Mouse (Mus musculus) lung, embryonic 15.5 days (tissue): ENCODE measurements around the gene Dnah12. TPM values are rescaled to one million over a fixed set of nuclear protein-coding genes. Genes with fewer than 3 reads are reported as not detected.
"Not testable (repeated sequence)": the region's sequence is repeated elsewhere in the genome, so short reads cannot be mapped to it uniquely, and the experiment has no call there.

Source experiments
- ATAC-seq: fragments of 200-750 bp; cut with Nextera tagmentation; 2 replicates; pipeline ENCODE4 v1.8.0; 2017; ENCODE audit warnings: moderate number of reproducible peaks, borderline replicate concordance; ENCODE audit not compliant: low FRiP score, low TSS enrichment; ENCODE audit errors: extremely low read depth
- H3K27ac ChIP-seq: fragments of 300-500 bp; sonication (generic); 2 replicates; pipeline ENCODE4 v1.5.1; 2015; ENCODE audit warnings: moderate library complexity, mild to moderate bottlenecking, inconsistent platforms
- H3K27me3 ChIP-seq: fragments of 300-500 bp; sonication (generic); 2 replicates; pipeline ENCODE4 v1.6.1; 2015; ENCODE audit warnings: inconsistent platforms
- H3K36me3 ChIP-seq: fragments of 300-500 bp; sonication (generic); 2 replicates; pipeline ENCODE4 v1.6.1; 2015; ENCODE audit warnings: inconsistent platforms
- H3K4me1 ChIP-seq: fragments of 300-500 bp; sonication (generic); 2 replicates; pipeline ENCODE4 v1.6.1; 2015; ENCODE audit warnings: inconsistent platforms
- H3K4me2 ChIP-seq: fragments of 300-500 bp; sonication (generic); 2 replicates; pipeline ENCODE4 v1.6.1; 2015; ENCODE audit warnings: inconsistent platforms, mild to moderate bottlenecking, moderate library complexity
- H3K4me3 ChIP-seq: fragments of 300-500 bp; sonication (generic); 2 replicates; pipeline ENCODE4 v1.5.1; 2015; ENCODE audit warnings: mild to moderate bottlenecking, inconsistent platforms
- H3K9ac ChIP-seq: fragments of 300-500 bp; sonication (generic); 2 replicates; pipeline ENCODE4 v1.6.1; 2015; ENCODE audit warnings: inconsistent platforms
- H3K9me3 ChIP-seq: fragments of 300-500 bp; sonication (generic); 2 replicates; pipeline ENCODE4 v1.6.1; 2016; ENCODE audit warnings: inconsistent platforms
- WGBS: fragments of 180-500 bp; shearing (Covaris S2); methylation state at CpG from one replicate; pipeline ENCODE4 v1.1.7; 2015; 5-methylcytosine and 5-hydroxymethylcytosine counted together
- polyA plus RNA-seq: library from polyadenylated mRNA; unstranded; fragments of >200 nt; fragmentation: Nextera tagmentation; extraction: Ambion mirVana; gene quantifications from 2 replicates; pipeline ENCODE4 v1.2.1, GENCODE M21; 2015

Gene Dnah12
- polyA plus RNA-seq, 1 experiment from 2014 or later = 0.52 TPM

DNA sequence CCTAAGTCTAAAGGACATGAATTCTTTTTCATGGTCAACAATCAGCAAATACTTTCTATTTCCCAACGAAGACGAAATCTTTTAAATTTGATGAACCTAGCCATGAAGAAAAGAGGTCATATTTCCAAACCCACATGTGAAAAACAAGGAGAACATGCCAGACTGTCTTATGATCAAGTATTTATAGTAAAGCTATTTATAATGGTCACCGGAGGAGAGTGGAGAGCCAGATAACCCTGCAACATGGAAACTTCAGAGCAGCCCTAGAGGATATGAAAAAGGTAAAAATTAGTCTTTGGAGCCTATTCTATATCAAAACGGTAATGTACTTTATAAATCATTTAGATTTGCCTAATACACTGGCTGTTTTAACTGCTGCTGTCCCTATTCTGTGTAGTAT is 201.3 kb downstream of the Dnah12 start, which contains the start of gene Asb14:
Gene Asb14 (plus strand): TSS at position 166 of the 400 bp plus-strand sequence.
- 85% methylated on average over 4 of the region's 4 CpGs for WGBS
- Histone ChIP-seq H3K4me1 (no peaks in the 10 kb centered on the region), H3K36me3 (no peaks in the 10 kb centered on the region), H3K9ac (no peak within 1 kb of the TSS), H3K4me3 (no peak within 1 kb of the TSS), H3K4me2 (no peak within 1 kb of the TSS), H3K27ac (no peak within 1 kb of the TSS), H3K9me3 (no peaks in the 10 kb centered on the region), H3K27me3 (no peaks in the 10 kb centered on the region)
- ATAC-seq = no peak

- WGBS = 78% methylated on average over 2 of the region's 2 CpGs
- Histone ChIP-seq H3K27me3 (no peaks in the 10 kb centered on the region), H3K9me3 (no peaks in the 10 kb centered on the region), H3K4me1 (no peaks in the 10 kb centered on the region), H3K27ac (no peak overlapping the region), H3K4me3 (no peak overlapping the region), H3K36me3 (no peaks in the 10 kb centered on the region), H3K4me2 (no peak overlapping the region), H3K9ac (no peak overlapping the region)
- no peak for ATAC-seq
These were observed 206.4 kb downstream of the Dnah12 start for GRCm38 (mm10) chr14:26899490-26899889.

- Histone ChIP-seq H3K9me3 (no peaks in the 10 kb centered on the region), H3K9ac (no peak overlapping the region), H3K36me3 (no peaks in the 10 kb centered on the region), H3K4me1 (no peaks in the 10 kb centered on the region), H3K4me2 (no peak overlapping the region), H3K27me3 (no peaks in the 10 kb centered on the region), H3K27ac (no peak overlapping the region), H3K4me3 (no peak overlapping the region)
- WGBS = 84% methylated on average over 12 of the region's 12 CpGs
- ATAC-seq = no peak
These were observed 207.8 kb downstream of the Dnah12 start for GRCm38 (mm10) chr14:26900893-26901292.

DNA sequence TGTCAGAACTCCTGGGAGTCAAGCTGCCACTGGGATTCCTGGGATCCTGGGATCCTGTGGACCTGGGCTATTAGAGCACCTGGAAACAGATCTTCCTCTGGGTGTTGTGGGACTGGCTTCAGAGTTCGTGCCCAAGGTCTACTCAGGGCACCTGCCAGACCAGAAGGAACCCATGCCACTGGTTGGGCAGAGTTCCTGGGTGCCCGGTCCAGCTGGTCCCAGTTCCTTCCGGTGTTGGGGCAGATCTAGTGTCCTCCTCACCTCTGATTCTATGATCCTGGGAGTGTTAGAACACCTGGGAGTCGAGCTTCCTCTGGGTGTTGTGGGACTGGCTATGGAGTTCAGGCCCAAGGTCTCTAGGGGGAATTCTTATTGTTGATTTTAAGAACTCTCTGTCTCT is 214.3 kb downstream of the Dnah12 start:
- ATAC-seq = no peak
- WGBS = 76% methylated on average over 4 of the region's 4 CpGs
- no peaks in the 10 kb centered on the region for H3K9me3 ChIP-seq
- H3K9ac ChIP-seq = no peak overlapping the region
- H3K4me1 ChIP-seq = no peaks in the 10 kb centered on the region
- H3K4me3 ChIP-seq = no peak overlapping the region
- no peak overlapping the region for H3K27ac ChIP-seq
- no peak overlapping the region for H3K4me2 ChIP-seq
- no peaks in the 10 kb centered on the region for H3K36me3 ChIP-seq
- H3K27me3 ChIP-seq = no peaks in the 10 kb centered on the region

- not testable (repeated sequence) for H3K9me3 ChIP-seq, ATAC-seq, H3K9ac ChIP-seq, H3K27ac ChIP-seq, H3K4me2 ChIP-seq, H3K4me3 ChIP-seq, H3K4me1 ChIP-seq, H3K36me3 ChIP-seq, H3K27me3 ChIP-seq
- whole genome bisulfite sequencing = 47% methylated on average over 9 of the region's 9 CpGs
These were observed 217.4 kb downstream of the Dnah12 start for GRCm38 (mm10) chr14:26910461-26910860.

- Histone ChIP-seq H3K4me1 (no peaks in the 10 kb centered on the region), H3K36me3 (no peaks in the 10 kb centered on the region), H3K27ac (no peak overlapping the region), H3K27me3 (no peaks in the 10 kb centered on the region), H3K4me2 (no peak overlapping the region), H3K9me3 (no peaks in the 10 kb centered on the region), H3K4me3 (no peak overlapping the region), H3K9ac (no peak overlapping the region)
- ATAC-seq = no peak
- 54% methylated on average over 6 of the region's 6 CpGs for WGBS
These were observed 218.1 kb downstream of the Dnah12 start for GRCm38 (mm10) chr14:26911201-26911600.

GRCm38 (mm10) chr14:26911826-26912225 is 218.8 kb downstream of the Dnah12 start:
- no peak overlapping the region for H3K27ac ChIP-seq
- no peak overlapping the region for H3K9ac ChIP-seq
- 85% methylated on average over 13 of the region's 13 CpGs for WGBS
- no peaks in the 10 kb centered on the region for H3K27me3 ChIP-seq
- ATAC-seq = no peak
- H3K9me3 ChIP-seq = no peaks in the 10 kb centered on the region
- H3K4me1 ChIP-seq = no peaks in the 10 kb centered on the region
- H3K4me2 ChIP-seq = no peak overlapping the region
- H3K36me3 ChIP-seq = no peaks in the 10 kb centered on the region
- H3K4me3 ChIP-seq = no peak overlapping the region

DNA sequence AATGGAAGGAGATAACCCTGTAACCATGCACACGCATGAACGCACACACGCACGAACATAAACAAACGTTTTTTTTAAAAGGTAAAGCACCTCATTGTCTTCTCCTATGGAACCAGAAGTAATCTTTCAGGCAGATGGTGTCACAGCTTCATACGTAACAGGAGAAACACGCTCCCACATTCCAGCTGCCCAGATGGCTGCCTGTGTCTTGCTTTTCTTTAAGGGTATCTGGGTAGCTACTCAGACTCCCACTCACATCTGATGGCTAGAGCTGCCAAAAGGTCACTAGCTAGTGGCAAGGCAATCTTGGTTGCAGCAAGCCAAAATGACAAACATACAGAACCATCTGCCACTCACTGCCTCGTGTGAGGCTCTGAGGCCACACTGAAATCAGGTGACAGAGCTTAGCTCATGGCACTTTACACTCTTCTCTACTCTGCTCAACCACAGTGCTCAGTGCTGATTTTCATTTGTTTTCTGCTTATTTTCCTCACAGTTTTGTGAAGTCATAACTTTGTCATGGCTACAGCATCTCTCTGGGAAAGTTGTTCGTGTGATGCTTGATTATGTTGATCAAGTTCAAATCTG is 220.7 kb downstream of the Dnah12 start:
- no peaks in the 10 kb centered on the region for H3K4me1 ChIP-seq
- H3K4me2 ChIP-seq = no peak overlapping the region
- no peak overlapping the region for H3K9ac ChIP-seq
- ATAC-seq = no peak
- no peak overlapping the region for H3K4me3 ChIP-seq
- no peaks in the 10 kb centered on the region for H3K9me3 ChIP-seq
- H3K27me3 ChIP-seq = no peaks in the 10 kb centered on the region
- peaks cover 3% of the 10 kb centered on the region; the same call in 1 of the 2 replicates for H3K36me3 ChIP-seq
- WGBS = 71% methylated on average over 9 of the region's 9 CpGs
- H3K27ac ChIP-seq = no peak overlapping the region

DNA sequence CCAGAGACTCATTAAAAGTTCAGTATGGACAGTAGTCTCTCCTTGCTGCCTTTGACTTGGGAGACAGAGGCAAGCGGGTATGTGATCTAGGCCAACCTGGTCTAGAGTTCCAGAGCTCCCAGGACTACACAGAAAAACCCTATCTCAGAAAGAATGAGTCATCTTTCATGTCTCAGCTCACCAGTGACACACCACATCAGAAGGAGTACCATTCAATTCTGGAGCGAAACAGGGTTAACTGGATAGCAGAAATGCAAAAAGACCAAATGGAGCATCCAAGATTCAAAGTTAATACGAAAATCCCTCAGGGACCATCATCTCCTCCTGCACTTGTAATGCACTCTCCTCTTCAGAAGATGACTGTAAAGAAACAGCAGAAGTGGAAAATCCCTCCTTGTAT is 226.2 kb downstream of the Dnah12 start:
- Histone ChIP-seq H3K4me2 (no peak overlapping the region), H3K9me3 (no peaks in the 10 kb centered on the region), H3K27me3 (no peaks in the 10 kb centered on the region), H3K9ac (no peak overlapping the region), H3K27ac (no peak overlapping the region), H3K36me3 (peaks cover 17% of the 10 kb centered on the region; the same call in 1 of the 2 replicates), H3K4me3 (no peak overlapping the region), H3K4me1 (no peaks in the 10 kb centered on the region)
- ATAC-seq = no peak
- 92% methylated on average over 3 of the region's 3 CpGs for WGBS

DNA sequence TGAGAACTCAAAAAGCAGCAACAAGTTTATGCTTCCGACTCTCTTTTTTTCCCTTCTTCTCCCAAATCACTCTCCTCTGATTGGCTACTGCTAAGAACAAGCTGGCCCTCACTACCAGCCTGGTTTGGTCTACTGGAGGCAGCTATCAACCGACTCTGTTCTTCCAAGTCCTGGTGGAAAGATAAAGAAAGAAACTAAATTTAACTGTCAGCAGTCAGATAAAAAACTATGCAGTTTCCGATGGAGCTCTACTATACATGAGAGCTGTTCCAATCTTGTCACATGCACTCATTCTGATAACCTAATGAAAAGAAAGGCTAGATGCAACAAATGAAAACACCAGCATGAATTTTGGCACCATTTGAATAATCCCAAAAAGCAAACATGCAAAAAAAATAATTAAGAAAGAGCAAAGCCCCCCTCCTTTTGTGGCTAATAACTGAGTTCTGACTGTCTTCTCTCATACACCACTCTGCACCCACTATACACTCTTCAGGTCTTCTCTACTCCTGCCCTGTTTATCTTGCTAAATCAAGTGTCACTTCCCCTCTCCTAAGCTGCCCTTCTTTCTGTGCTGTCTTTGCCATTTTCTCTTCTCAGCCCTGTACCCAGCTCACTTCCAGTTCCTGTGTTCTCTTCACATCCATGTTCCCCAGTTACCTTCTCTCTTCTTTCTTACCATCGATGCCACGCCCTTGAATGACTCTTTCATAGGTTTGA is 230.8 kb downstream of the Dnah12 start:
- H3K4me2 ChIP-seq = no peak overlapping the region
- no peak overlapping the region for H3K9ac ChIP-seq
- H3K4me3 ChIP-seq = no peak overlapping the region
- no peak overlapping the region for H3K27ac ChIP-seq
- H3K9me3 ChIP-seq = no peaks in the 10 kb centered on the region
- no peaks in the 10 kb centered on the region for H3K4me1 ChIP-seq
- 86% methylated on average over 5 of the region's 5 CpGs for WGBS
- no peak for ATAC-seq
- peaks cover 26% of the 10 kb centered on the region for H3K36me3 ChIP-seq
- no peaks in the 10 kb centered on the region for H3K27me3 ChIP-seq

GRCm38 (mm10) chr14:26934891-26935290 is 241.8 kb downstream of the Dnah12 start:
- H3K36me3 ChIP-seq = 0 out of 2 replicates have a peak, but pooled peaks cover 4% of the 10 kb centered on the region
- no peaks in the 10 kb centered on the region for H3K4me1 ChIP-seq
- 89% methylated on average over 3 of the region's 3 CpGs for WGBS
- H3K9me3 ChIP-seq = no peaks in the 10 kb centered on the region
- no peak for ATAC-seq
- H3K27me3 ChIP-seq = no peaks in the 10 kb centered on the region
- H3K9ac ChIP-seq = no peak overlapping the region
- no peak overlapping the region for H3K4me2 ChIP-seq
- H3K4me3 ChIP-seq = no peak overlapping the region
- no peak overlapping the region for H3K27ac ChIP-seq

- WGBS = 89% methylated on average over 4 of the region's 4 CpGs
- Histone ChIP-seq H3K9ac (no peak overlapping the region), H3K27me3 (no peaks in the 10 kb centered on the region), H3K9me3 (no peaks in the 10 kb centered on the region), H3K4me3 (no peak overlapping the region), H3K36me3 (0 out of 2 replicates have a peak, but pooled peaks cover 3% of the 10 kb centered on the region), H3K4me2 (no peak overlapping the region), H3K27ac (no peak overlapping the region), H3K4me1 (no peaks in the 10 kb centered on the region)
- ATAC-seq = no peak
These were observed 242.5 kb downstream of the Dnah12 start for GRCm38 (mm10) chr14:26935558-26935957.
